Mouse (Mus musculus) hindbrain, embryonic 16.5 days (tissue): ENCODE measurements at regions not wholly inside any gene's neighbourhood (a gene's known extent, or its start where the extent isn't known, plus 50 kb on each side); places are given as distances from the start of the nearest gene placed in this dataset.

Source experiments
- ATAC-seq: fragments of 200-750 bp; cut with Nextera tagmentation; 2 replicates; pipeline ENCODE4 v1.8.0; 2017; ENCODE audit warnings: moderate TSS enrichment, moderate library complexity
- H3K27ac ChIP-seq: fragments of 300-500 bp; sonication (generic); 2 replicates; pipeline ENCODE4 v1.5.1; 2014; ENCODE audit warnings: low read depth, mild to moderate bottlenecking, control low read depth, low read length, moderate library complexity
- H3K27me3 ChIP-seq: fragments of 300-500 bp; sonication (generic); replicated peaks from 2 replicates; pipeline ENCODE4 v1.6.1; 2014; ENCODE audit warnings: low read length; ENCODE audit not compliant: control insufficient read depth, insufficient read depth
- H3K36me3 ChIP-seq: fragments of 300-500 bp; sonication (generic); 2 replicates; pipeline ENCODE4 v1.6.1; 2014; ENCODE audit warnings: mild to moderate bottlenecking, low read length, moderate library complexity, mixed read lengths; ENCODE audit not compliant: control insufficient read depth, insufficient read depth
- H3K4me1 ChIP-seq: fragments of 300-500 bp; sonication (generic); 2 replicates; pipeline ENCODE4 v1.6.1; 2014; ENCODE audit warnings: low read depth, low read length; ENCODE audit not compliant: control insufficient read depth, insufficient read depth
- H3K4me2 ChIP-seq: fragments of 300-500 bp; sonication (generic); 2 replicates; pipeline ENCODE4 v1.6.1; 2014; ENCODE audit warnings: mild to moderate bottlenecking, low read length, control low read depth, moderate library complexity
- H3K4me3 ChIP-seq: fragments of 300-500 bp; sonication (generic); 2 replicates; pipeline ENCODE4 v1.5.1; 2014; ENCODE audit warnings: mild to moderate bottlenecking, low read length, control low read depth, moderate library complexity
- H3K9ac ChIP-seq: fragments of 300-500 bp; sonication (generic); 2 replicates; pipeline ENCODE4 v1.6.1; 2014; ENCODE audit warnings: low read depth, mild to moderate bottlenecking, control low read depth, low read length, moderate library complexity
- H3K9me3 ChIP-seq: fragments of 300-500 bp; sonication (generic); 2 replicates; pipeline ENCODE4 v1.6.1; 2014; ENCODE audit warnings: mild to moderate bottlenecking, low read length, moderate library complexity; ENCODE audit not compliant: control insufficient read depth
- WGBS: fragments of 180-500 bp; shearing (Covaris S2); extraction: QIAGEN DNeasy Blood & Tissue Kit; methylation state at CpG from one replicate; pipeline ENCODE4 v1.1.7; 2014; 5-methylcytosine and 5-hydroxymethylcytosine counted together

GRCm38 (mm10) chr8:109400192-109400591 is 93.6 kb upstream of the Pmfbp1 start:
- Histone ChIP-seq H3K4me2 (no peak overlapping the region), H3K4me3 (no peak overlapping the region), H3K4me1 (no peaks in the 10 kb centered on the region; the same call in 1 of the 2 replicates), H3K9me3 (no peaks in the 10 kb centered on the region), H3K9ac (no peak overlapping the region), H3K36me3 (no peaks in the 10 kb centered on the region), H3K27me3 (no peaks in the 10 kb centered on the region), H3K27ac (no peak overlapping the region)
- ATAC-seq: no peak
- 90% methylated on average over 5 of the region's 5 CpGs for WGBS

- 57% methylated on average over 5 of the region's 5 CpGs for WGBS
- H3K4me1 ChIP-seq: no peaks in the 10 kb centered on the region
- no peaks in the 10 kb centered on the region for H3K36me3 ChIP-seq
Observed at GRCm38 (mm10) chr8:109407913-109408312, 85.9 kb upstream of the Pmfbp1 start.

GRCm38 (mm10) chr8:109410531-109410930 is 83.3 kb upstream of the Pmfbp1 start:
- ATAC-seq: no peak
- Histone ChIP-seq H3K36me3 (no peaks in the 10 kb centered on the region), H3K27me3 (no peaks in the 10 kb centered on the region), H3K4me3 (no peak overlapping the region), H3K9me3 (no peaks in the 10 kb centered on the region), H3K4me1 (no peaks in the 10 kb centered on the region), H3K4me2 (no peak overlapping the region), H3K27ac (no peak overlapping the region), H3K9ac (no peak overlapping the region)
- WGBS: 80% methylated on average over 6 of the region's 6 CpGs

More at GRCm38 (mm10) chr8:109407913-109408312, 85.9 kb upstream of the Pmfbp1 start:
- no peak for ATAC-seq
- Histone ChIP-seq H3K27me3 (no peaks in the 10 kb centered on the region), H3K4me2 (no peak overlapping the region), H3K9me3 (no peaks in the 10 kb centered on the region), H3K9ac (no peak overlapping the region), H3K27ac (no peak overlapping the region), H3K4me3 (no peak overlapping the region)

GRCm38 (mm10) chr8:109413386-109413785 is 80.4 kb upstream of the Pmfbp1 start:
- Histone ChIP-seq H3K4me2 (no peak overlapping the region), H3K27me3 (no peaks in the 10 kb centered on the region), H3K9me3 (no peaks in the 10 kb centered on the region), H3K4me1 (peaks cover 14% of the 10 kb centered on the region), H3K9ac (no peak overlapping the region), H3K4me3 (no peak overlapping the region), H3K36me3 (no peaks in the 10 kb centered on the region), H3K27ac (no peak overlapping the region)
- 92% methylated on average over 5 of the region's 5 CpGs for WGBS
- ATAC-seq: no peak

GRCm38 (mm10) chr8:109415315-109415714 is 78.5 kb upstream of the Pmfbp1 start:
- Histone ChIP-seq H3K9me3 (no peaks in the 10 kb centered on the region), H3K4me3 (no peak overlapping the region), H3K4me1 (peaks cover 17% of the 10 kb centered on the region), H3K27ac (peak overlapping the region; percentile 79; the same call in 1 of the 2 replicates), H3K4me2 (no peak overlapping the region), H3K36me3 (no peaks in the 10 kb centered on the region), H3K9ac (no peak overlapping the region), H3K27me3 (no peaks in the 10 kb centered on the region)
- 49% methylated on average over 4 of the region's 4 CpGs for WGBS
- ATAC-seq: no peak

GRCm38 (mm10) chr8:109415906-109416305 is 77.9 kb upstream of the Pmfbp1 start:
- no peak overlapping the region for H3K9ac ChIP-seq
- peak; percentile 32; the same call in 1 of the 2 replicates for ATAC-seq
- peaks cover 17% of the 10 kb centered on the region for H3K4me1 ChIP-seq
- peak overlapping the region; percentile 79 for H3K27ac ChIP-seq
- no peaks in the 10 kb centered on the region for H3K36me3 ChIP-seq
- no peaks in the 10 kb centered on the region for H3K9me3 ChIP-seq
- WGBS: 41% methylated on average over 11 of the region's 11 CpGs
- H3K4me3 ChIP-seq: no peak overlapping the region
- H3K27me3 ChIP-seq: no peaks in the 10 kb centered on the region
- H3K4me2 ChIP-seq: 0 out of 2 replicates have a peak overlapping the region, but pooled peaks have one; percentile 10

- ATAC-seq: 0 out of 2 replicates have a peak, but pooled peaks have one; percentile 12
- Histone ChIP-seq H3K9me3 (no peaks in the 10 kb centered on the region), H3K4me3 (no peak overlapping the region), H3K27ac (peak overlapping the region; percentile 79), H3K4me1 (peaks cover 17% of the 10 kb centered on the region), H3K4me2 (peak overlapping the region; percentile 37), H3K36me3 (no peaks in the 10 kb centered on the region), H3K9ac (peak overlapping the region; percentile 33), H3K27me3 (no peaks in the 10 kb centered on the region)
- WGBS: 37% methylated on average over 17 of the region's 17 CpGs
Observed at GRCm38 (mm10) chr8:109416327-109417100, 77.3 kb upstream of the Pmfbp1 start.

GRCm38 (mm10) chr8:109417222-109417621 is 76.6 kb upstream of the Pmfbp1 start:
- Histone ChIP-seq H3K9ac (peak overlapping the region; percentile 33; the same call in 1 of the 2 replicates), H3K27me3 (no peaks in the 10 kb centered on the region), H3K4me3 (no peak overlapping the region), H3K4me2 (peak overlapping the region; percentile 37), H3K9me3 (no peaks in the 10 kb centered on the region), H3K4me1 (peaks cover 17% of the 10 kb centered on the region), H3K36me3 (no peaks in the 10 kb centered on the region), H3K27ac (peak overlapping the region; percentile 79)
- peak; percentile 94 for ATAC-seq
- 22% methylated on average over 5 of the region's 5 CpGs for WGBS

GRCm38 (mm10) chr8:109417971-109418370 is 75.9 kb upstream of the Pmfbp1 start:
- no peak for ATAC-seq
- H3K9ac ChIP-seq: no peak overlapping the region

More at GRCm38 (mm10) chr8:109417971-109418370, 75.9 kb upstream of the Pmfbp1 start:
- peaks cover 17% of the 10 kb centered on the region for H3K4me1 ChIP-seq
- H3K9me3 ChIP-seq: no peaks in the 10 kb centered on the region
- peak overlapping the region; percentile 61 for H3K27ac ChIP-seq
- H3K36me3 ChIP-seq: no peaks in the 10 kb centered on the region
- no peaks in the 10 kb centered on the region for H3K27me3 ChIP-seq
- no peak overlapping the region for H3K4me3 ChIP-seq
- WGBS: 19% methylated on average over 12 of the region's 12 CpGs
- peak overlapping the region; percentile 20 for H3K4me2 ChIP-seq
